Mouse (Mus musculus) intestine, embryonic 15.5 days (tissue): ENCODE data around the gene Iqcb1. TPM values are rescaled to one million over a fixed set of nuclear protein-coding genes. Genes with fewer than 3 reads are reported as not detected.
"Not testable (repeated sequence)": the region's sequence is repeated elsewhere in the genome, so short reads cannot be mapped to it uniquely, and the experiment has no call there.

Experiments used
- ATAC-seq: fragments of 200-750 bp; cut with Nextera tagmentation; 2 replicates; pipeline ENCODE4 v1.8.0; 2017; ENCODE audit warnings: moderate TSS enrichment, moderate library complexity
- H3K27ac ChIP-seq: fragments of 300-500 bp; sonication (generic); 2 replicates; pipeline ENCODE4 v1.5.1; 2015; ENCODE audit warnings: mild to moderate bottlenecking, inconsistent platforms
- H3K27me3 ChIP-seq: fragments of 300-500 bp; sonication (generic); replicated peaks from 2 replicates; pipeline ENCODE4 v1.6.1; 2015; ENCODE audit warnings: inconsistent platforms
- H3K36me3 ChIP-seq: fragments of 300-500 bp; sonication (generic); 2 replicates; pipeline ENCODE4 v1.6.1; 2015; ENCODE audit warnings: inconsistent platforms
- H3K4me1 ChIP-seq: fragments of 300-500 bp; sonication (generic); replicated peaks from 2 replicates; pipeline ENCODE4 v1.6.1; 2015; ENCODE audit warnings: inconsistent platforms
- H3K4me2 ChIP-seq: fragments of 300-500 bp; sonication (generic); replicated peaks from 2 replicates; pipeline ENCODE4 v1.6.1; 2015; ENCODE audit warnings: mild to moderate bottlenecking, inconsistent platforms
- H3K4me3 ChIP-seq: fragments of 300-500 bp; sonication (generic); replicated peaks from 2 replicates; pipeline ENCODE4 v1.5.1; 2015; ENCODE audit warnings: inconsistent platforms
- H3K9ac ChIP-seq: fragments of 300-500 bp; sonication (generic); 2 replicates; pipeline ENCODE4 v1.6.1; 2015; ENCODE audit warnings: inconsistent platforms
- H3K9me3 ChIP-seq: fragments of 300-500 bp; sonication (generic); 2 replicates; pipeline ENCODE4 v1.6.1; 2016; ENCODE audit warnings: inconsistent platforms
- WGBS: fragments of 180-500 bp; shearing (Covaris S2); methylation state at CpG from one replicate; pipeline ENCODE4 v1.1.7; 2015; 5-methylcytosine and 5-hydroxymethylcytosine counted together
- polyA plus RNA-seq: library from polyadenylated mRNA; unstranded; fragments of >200 nt; fragmentation: Nextera tagmentation; extraction: Ambion mirVana; gene quantifications from 2 replicates; pipeline ENCODE4 v1.2.1, GENCODE M21; 2015

The Iqcb1 gene
- polyA plus RNA-seq, 1 experiment from 2014 or later = 27.2 TPM

GRCm38 (mm10) chr16:36820016-36820415 lies 8.2 kb upstream of the Iqcb1 start:
- H3K9me3 ChIP-seq = no peaks in the 10 kb centered on the region
- H3K9ac ChIP-seq = no peak overlapping the region
- H3K4me2 ChIP-seq = no peak overlapping the region
- H3K4me1 ChIP-seq = 0 out of 2 replicates have a peak, but pooled peaks cover 4% of the 10 kb centered on the region
- no peak overlapping the region for H3K27ac ChIP-seq
- H3K27me3 ChIP-seq = no peaks in the 10 kb centered on the region
- 77% methylated on average over 6 of the region's 6 CpGs for WGBS
- no peak for ATAC-seq
- H3K4me3 ChIP-seq = no peak overlapping the region
- H3K36me3 ChIP-seq = no peaks in the 10 kb centered on the region

GRCm38 (mm10) chr16:36820747-36821146 lies 7.4 kb upstream of the Iqcb1 start:
- H3K4me3 ChIP-seq = no peak overlapping the region
- H3K27me3 ChIP-seq = no peaks in the 10 kb centered on the region
- no peak overlapping the region for H3K4me2 ChIP-seq
- no peak overlapping the region for H3K9ac ChIP-seq
- H3K4me1 ChIP-seq = 0 out of 2 replicates have a peak, but pooled peaks cover 4% of the 10 kb centered on the region
- no peaks in the 10 kb centered on the region for H3K9me3 ChIP-seq
- ATAC-seq = no peak
- H3K36me3 ChIP-seq = no peaks in the 10 kb centered on the region
- no peak overlapping the region for H3K27ac ChIP-seq
- WGBS = 74% methylated on average over 3 of the region's 3 CpGs

DNA sequence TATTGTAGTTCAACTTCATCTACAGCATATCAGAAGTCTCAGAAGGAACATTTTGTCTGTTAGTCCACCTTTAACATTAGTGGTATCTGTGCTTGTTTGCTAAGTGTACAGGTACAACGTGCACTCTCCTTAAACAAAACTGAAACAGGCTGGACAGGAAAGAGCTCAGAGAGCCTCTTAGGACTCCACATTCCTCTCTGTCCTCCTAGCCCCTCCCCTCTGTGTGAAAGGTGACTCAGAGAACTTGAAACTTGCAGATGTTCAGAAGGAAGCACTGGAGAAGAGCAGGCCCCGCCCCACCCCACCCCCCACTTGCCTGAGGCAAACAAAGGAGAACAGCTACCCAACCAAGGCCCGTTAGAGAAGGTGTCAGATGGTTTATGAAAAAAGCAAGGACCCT lies 6.7 kb upstream of the Iqcb1 start:
- peak; percentile 90 for ATAC-seq
- Histone ChIP-seq H3K9ac (no peak overlapping the region), H3K36me3 (no peaks in the 10 kb centered on the region), H3K9me3 (no peaks in the 10 kb centered on the region), H3K4me3 (no peak overlapping the region), H3K4me1 (0 out of 2 replicates have a peak, but pooled peaks cover 4% of the 10 kb centered on the region), H3K27me3 (no peaks in the 10 kb centered on the region), H3K4me2 (0 out of 2 replicates have a peak overlapping the region, but pooled peaks have one; percentile 28), H3K27ac (no peak overlapping the region)
- 2% methylated on average over 3 of the region's 3 CpGs for WGBS

GRCm38 (mm10) chr16:36827611-36828053 lies 553 bp upstream of the Iqcb1 start:
- no peak for ATAC-seq
- H3K27ac ChIP-seq = no peak overlapping the region
- 7% methylated on average over 11 of the region's 11 CpGs for WGBS

GRCm38 (mm10) chr16:36828820-36829219 lies 635 bp downstream of the Iqcb1 start:
- H3K27me3 ChIP-seq = no peaks in the 10 kb centered on the region
- 0 out of 2 replicates have a peak, but pooled peaks cover 3% of the 10 kb centered on the region for H3K4me1 ChIP-seq
- H3K27ac ChIP-seq = no peak overlapping the region
- WGBS = 5% methylated on average over 11 of the region's 11 CpGs
- H3K4me3 ChIP-seq = peak overlapping the region; percentile 74
- peak overlapping the region; percentile 89 for H3K4me2 ChIP-seq
- peak; percentile 19; the same call in 1 of the 2 replicates for ATAC-seq
- H3K36me3 ChIP-seq = no peaks in the 10 kb centered on the region
- no peaks in the 10 kb centered on the region for H3K9me3 ChIP-seq
- peak overlapping the region; percentile 82 for H3K9ac ChIP-seq

More at GRCm38 (mm10) chr16:36827611-36828053, 553 bp upstream of the Iqcb1 start:
- no peaks in the 10 kb centered on the region for H3K9me3 ChIP-seq
- H3K4me3 ChIP-seq = peak overlapping the region; percentile 74
- peak overlapping the region; percentile 89 for H3K4me2 ChIP-seq
- 0 out of 2 replicates have a peak, but pooled peaks cover 3% of the 10 kb centered on the region for H3K4me1 ChIP-seq
- H3K36me3 ChIP-seq = no peaks in the 10 kb centered on the region
- no peaks in the 10 kb centered on the region for H3K27me3 ChIP-seq
- peak overlapping the region; percentile 45 for H3K9ac ChIP-seq

DNA sequence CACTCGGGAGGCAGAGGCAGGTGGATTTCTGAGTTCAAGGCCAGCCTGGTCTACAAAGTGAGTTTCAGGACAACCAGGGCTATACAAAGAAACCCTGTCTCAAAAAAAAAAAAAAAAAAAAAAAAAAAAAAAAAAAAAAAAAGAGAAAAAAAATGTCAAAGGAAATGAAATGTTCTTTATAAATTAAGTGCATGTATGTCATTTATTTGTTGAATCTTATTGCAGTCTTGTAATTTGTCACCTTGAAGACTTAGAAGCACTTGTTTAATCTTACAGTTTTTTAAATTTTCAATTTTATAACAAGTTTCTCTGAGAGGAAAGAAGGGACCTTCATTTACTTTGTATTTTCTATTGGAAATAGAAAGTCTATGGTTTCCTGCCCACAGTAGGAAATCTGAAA lies 18.7 kb downstream of the Iqcb1 start:
- WGBS = 86% methylated on average over 1 of the region's 1 CpGs
- not testable (repeated sequence) for H3K9ac ChIP-seq, H3K36me3 ChIP-seq, H3K27me3 ChIP-seq, H3K4me3 ChIP-seq, H3K9me3 ChIP-seq, H3K4me2 ChIP-seq, H3K27ac ChIP-seq, H3K4me1 ChIP-seq, ATAC-seq

GRCm38 (mm10) chr16:36851202-36851601 lies 23.0 kb downstream of the Iqcb1 start:
- Histone ChIP-seq H3K9me3 (no peaks in the 10 kb centered on the region), H3K9ac (no peak overlapping the region), H3K27ac (no peak overlapping the region), H3K4me2 (no peak overlapping the region), H3K4me3 (no peak overlapping the region), H3K4me1 (no peaks in the 10 kb centered on the region), H3K27me3 (no peaks in the 10 kb centered on the region), H3K36me3 (peaks cover 2% of the 10 kb centered on the region; the same call in 1 of the 2 replicates)
- ATAC-seq = no peak
- 95% methylated on average over 3 of the region's 3 CpGs for WGBS

GRCm38 (mm10) chr16:36863585-36863984 lies 35.4 kb downstream of the Iqcb1 start:
- Histone ChIP-seq H3K36me3 (peaks cover 5% of the 10 kb centered on the region), H3K9ac (no peak overlapping the region), H3K27ac (no peak overlapping the region), H3K4me2 (no peak overlapping the region), H3K27me3 (no peaks in the 10 kb centered on the region), H3K4me1 (no peaks in the 10 kb centered on the region), H3K4me3 (no peak overlapping the region), H3K9me3 (no peaks in the 10 kb centered on the region)
- no peak for ATAC-seq
- WGBS = 88% methylated on average over 3 of the region's 3 CpGs

- Histone ChIP-seq H3K27ac (no peak overlapping the region), H3K4me3 (no peak overlapping the region), H3K27me3 (no peaks in the 10 kb centered on the region), H3K9ac (no peak overlapping the region), H3K9me3 (no peaks in the 10 kb centered on the region), H3K36me3 (peaks cover 5% of the 10 kb centered on the region), H3K4me2 (no peak overlapping the region), H3K4me1 (no peaks in the 10 kb centered on the region; the same call in 1 of the 2 replicates)
- 99% methylated on average over 2 of the region's 2 CpGs for WGBS
- no peak for ATAC-seq
These were observed 41.3 kb downstream of the Iqcb1 start for GRCm38 (mm10) chr16:36869442-36869841.

GRCm38 (mm10) chr16:36874583-36875275 lies 46.5 kb downstream of the Iqcb1 start, which contains the start of the genes Eaf2 and Golgb1:
Gene Eaf2 (minus strand): TSS chr16:36875003.
Gene Golgb1 (plus strand): TSS chr16:36875140.
- Histone ChIP-seq H3K9me3 (no peaks in the 10 kb centered on the region), H3K9ac (peak within 1 kb of the TSS; percentile 79), H3K27me3 (no peaks in the 10 kb centered on the region), H3K36me3 (no peaks in the 10 kb centered on the region), H3K4me1 (peaks cover 3% of the 10 kb centered on the region; the same call in 1 of the 2 replicates), H3K4me2 (peak within 1 kb of the TSS; percentile 68), H3K4me3 (peak within 1 kb of the TSS; percentile 80), H3K27ac (peak within 1 kb of the TSS; percentile 71)
- ATAC-seq = peak; percentile 100
- whole genome bisulfite sequencing = under 1% methylated on average over 43 of the region's 43 CpGs

DNA sequence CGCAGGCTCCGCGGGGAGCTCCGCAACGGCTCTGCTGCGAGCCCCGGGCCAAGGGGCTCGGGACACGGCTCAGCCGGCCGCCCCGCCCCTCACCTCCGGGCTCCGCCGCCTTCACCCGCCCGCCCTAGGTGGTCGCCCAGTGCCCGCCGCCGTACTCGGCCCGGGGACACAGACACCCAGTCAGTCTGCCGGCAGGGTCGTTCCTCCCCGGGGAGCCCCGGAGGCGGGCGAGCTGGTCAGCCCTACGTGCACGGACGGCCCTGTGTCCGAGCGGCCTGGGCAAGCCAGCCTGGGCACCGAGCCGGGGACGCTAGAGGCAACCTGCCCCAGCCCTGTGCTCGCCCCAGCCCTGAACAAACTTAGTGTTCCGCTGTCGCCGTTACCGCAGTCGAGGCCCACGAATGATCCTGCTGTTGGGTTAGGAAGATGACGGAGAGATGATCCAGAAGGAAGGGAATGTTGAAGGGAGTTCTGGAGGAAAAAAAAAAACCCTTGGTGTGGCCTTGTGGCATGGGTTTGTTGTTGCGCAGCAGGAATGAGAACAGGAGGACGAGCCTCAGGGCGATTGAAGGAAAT lies 47.2 kb downstream of the Iqcb1 start:
- peak; percentile 84 for ATAC-seq
- H3K36me3 ChIP-seq = no peaks in the 10 kb centered on the region
- H3K4me2 ChIP-seq = peak overlapping the region; percentile 68
- peak overlapping the region; percentile 71 for H3K27ac ChIP-seq
- no peaks in the 10 kb centered on the region for H3K27me3 ChIP-seq
- no peaks in the 10 kb centered on the region for H3K9me3 ChIP-seq
- peak overlapping the region; percentile 80 for H3K4me3 ChIP-seq
- WGBS = under 1% methylated on average over 48 of the region's 48 CpGs
- H3K9ac ChIP-seq = peak overlapping the region; percentile 79
- peaks cover 3% of the 10 kb centered on the region; the same call in 1 of the 2 replicates for H3K4me1 ChIP-seq

DNA sequence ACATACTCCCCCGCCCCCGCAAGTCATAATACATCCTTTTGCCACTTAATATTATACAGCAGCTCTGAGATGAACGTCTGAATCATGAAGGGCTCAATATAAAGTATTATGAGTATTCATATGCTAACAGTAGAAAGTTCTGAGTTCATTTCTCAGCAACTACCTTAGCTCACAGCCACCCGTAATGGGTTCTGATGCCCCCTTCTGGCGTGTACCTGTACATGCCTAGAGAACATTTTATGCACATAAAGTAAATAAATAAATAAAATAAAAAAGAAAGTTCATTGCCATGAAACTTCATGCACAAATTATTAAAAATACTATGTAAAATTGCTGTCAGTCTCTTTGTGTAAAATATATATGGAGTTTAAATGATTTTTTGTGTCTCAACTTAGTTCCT lies 49.1 kb downstream of the Iqcb1 start:
- H3K36me3 ChIP-seq = no peaks in the 10 kb centered on the region
- ATAC-seq = no peak
- no peak overlapping the region for H3K9ac ChIP-seq
- H3K4me2 ChIP-seq = no peak overlapping the region
- H3K27ac ChIP-seq = no peak overlapping the region
- WGBS = 78% methylated on average over 5 of the region's 5 CpGs
- H3K4me1 ChIP-seq = peaks cover 3% of the 10 kb centered on the region; the same call in 1 of the 2 replicates
- H3K4me3 ChIP-seq = no peak overlapping the region
- no peaks in the 10 kb centered on the region for H3K9me3 ChIP-seq
- H3K27me3 ChIP-seq = no peaks in the 10 kb centered on the region
